Mouse (Mus musculus): ENCODE measurements at regions not wholly inside any gene's neighbourhood (a gene's known extent, or its start where the extent isn't known, plus 50 kb on each side); places are given as distances from the start of the nearest gene placed in this dataset.
A peak's percentile ranks its signal among the peaks of the same experiment; 100 is the strongest.

DNA sequence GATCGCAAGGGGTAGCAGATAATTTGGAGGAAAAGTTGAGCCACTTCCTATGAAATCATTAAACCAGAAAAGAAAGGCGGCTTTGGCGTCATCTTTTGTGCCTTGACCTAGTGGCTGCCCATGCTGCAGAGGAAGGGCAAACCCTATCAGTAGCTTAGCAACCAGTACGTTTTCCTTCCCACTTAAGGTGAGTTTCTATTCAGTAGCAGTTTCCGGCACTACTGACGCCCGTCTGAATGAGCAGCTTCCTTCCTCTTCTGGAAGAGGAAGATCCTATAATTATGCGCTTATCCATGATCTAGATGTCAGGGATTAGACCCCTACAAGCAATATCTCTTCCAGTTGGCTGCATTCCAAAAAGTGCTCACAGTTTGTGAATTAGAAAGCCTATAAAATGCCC, 360.0 kb upstream of the Adamts5 start:
- Histone ChIP-seq H3K4me3 (no peak overlapping the region), H3K36me3 (ENCODE audit: control insufficient read depth, insufficient read depth, low read length) (peaks cover 2% of the 10 kb centered on the region), H3K27me3 (ENCODE audit: control insufficient read depth, insufficient read depth, low read length) (no peaks in the 10 kb centered on the region), H3K27ac (peak overlapping the region; percentile 40; the same call in 1 of the 2 replicates), H3K4me1 (ENCODE audit: control insufficient read depth, insufficient read depth, low read length) (peaks cover 7% of the 10 kb centered on the region), H3K79me2 (replicated peaks; ENCODE audit: control insufficient read depth, insufficient read depth, low read length) (no peaks in the 10 kb centered on the region), H3K9ac (ENCODE audit: low read depth, low read length) (no peak overlapping the region)
- intact Hi-C loops (cut with DNase I) = loop anchor here (5.0 kb wide), 1 partner anchor 191 kb away; no protein-coding TSS in a partner anchor
- DNase-seq = peak in 1 of 2 experiments; percentile 12
- no peak for TF ChIP-seq CTCF (IDR thresholded peaks at IDR 0.05)
- TF ChIP-seq EP300 (IDR thresholded peaks at IDR 0.05; ENCODE audit: insufficient read depth, low read depth, low read length) = 0 out of 2 replicates have a peak, but pooled peaks have one; percentile 23
- 26% methylated on average over 8 of the region's 8 CpGs for WGBS

DNA sequence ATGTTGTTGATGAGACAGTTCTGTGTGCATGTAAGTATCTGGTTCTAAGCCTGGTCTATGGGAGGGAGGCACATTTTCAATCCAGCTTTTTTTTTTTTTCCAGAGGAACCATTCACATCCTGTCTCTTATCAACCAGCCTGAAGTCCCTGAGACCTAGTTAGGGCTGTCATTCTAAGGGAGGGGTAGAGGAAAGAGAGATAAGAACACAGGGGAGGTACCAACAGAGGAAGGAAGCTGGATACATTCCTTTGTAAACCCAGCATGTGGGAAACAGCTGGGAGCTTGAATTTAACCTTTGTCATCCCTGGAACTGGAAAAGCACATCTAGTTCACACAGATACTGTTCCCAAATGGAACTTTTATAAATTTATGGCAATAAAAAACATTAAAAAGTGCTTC, 351.0 kb upstream of the Adamts5 start:
- peaks cover 1% of the 10 kb centered on the region; the same call in 1 of the 2 replicates for H3K4me1 ChIP-seq (ENCODE audit: control insufficient read depth, insufficient read depth, low read length)
- DNase-seq = peak in 1 of 2 experiments; percentile 8
- no peak for TF ChIP-seq EP300 (IDR thresholded peaks at IDR 0.05; ENCODE audit: insufficient read depth, low read depth, low read length)
- H3K4me3 ChIP-seq = no peak overlapping the region
- H3K9ac ChIP-seq (ENCODE audit: low read depth, low read length) = no peak overlapping the region
- H3K27ac ChIP-seq = peak overlapping the region; percentile 42; the same call in 1 of the 2 replicates
- intact Hi-C loops (cut with DNase I) = loop anchor here (5.0 kb wide), 1 partner anchor 445 kb away; no protein-coding TSS in a partner anchor
- no peaks in the 10 kb centered on the region; the same call in 1 of the 2 replicates for H3K36me3 ChIP-seq (ENCODE audit: control insufficient read depth, insufficient read depth, low read length)
- no peaks in the 10 kb centered on the region for H3K27me3 ChIP-seq (ENCODE audit: control insufficient read depth, insufficient read depth, low read length)
- no peaks in the 10 kb centered on the region for H3K79me2 ChIP-seq (replicated peaks; ENCODE audit: control insufficient read depth, insufficient read depth, low read length)

DNA sequence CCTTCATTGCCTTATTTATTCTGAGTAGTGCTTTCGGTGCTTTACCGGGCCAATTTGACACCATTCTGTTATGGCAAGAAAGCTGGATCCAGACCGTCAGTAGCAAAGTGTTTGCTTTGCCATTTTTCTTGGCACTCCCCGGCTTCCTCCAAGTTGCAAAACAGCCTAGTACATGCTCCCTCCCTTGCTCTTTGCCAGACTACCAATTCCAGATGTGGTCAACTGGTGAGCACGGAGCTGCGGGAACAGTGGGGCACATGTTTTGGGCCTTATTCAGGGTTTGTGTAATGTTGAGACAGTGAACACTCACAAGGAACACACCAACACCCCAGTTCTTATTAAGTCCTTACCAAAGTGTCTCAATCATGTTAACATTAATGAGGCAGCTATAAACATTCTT, 348.4 kb upstream of the Adamts5 start:
- Histone ChIP-seq H3K27ac (peak overlapping the region; percentile 1), H3K36me3 (ENCODE audit: control insufficient read depth, insufficient read depth, low read length) (no peaks in the 10 kb centered on the region; the same call in 1 of the 2 replicates), H3K4me3 (no peak overlapping the region), H3K27me3 (ENCODE audit: control insufficient read depth, insufficient read depth, low read length) (no peaks in the 10 kb centered on the region), H3K9ac (ENCODE audit: low read depth, low read length) (no peak overlapping the region), H3K79me2 (replicated peaks; ENCODE audit: control insufficient read depth, insufficient read depth, low read length) (no peaks in the 10 kb centered on the region), H3K4me1 (ENCODE audit: control insufficient read depth, insufficient read depth, low read length) (peaks cover 1% of the 10 kb centered on the region; the same call in 1 of the 2 replicates)
- intact Hi-C loops (cut with DNase I) = loop anchor here (5.0 kb wide), 1 partner anchor 443 kb away; no protein-coding TSS in a partner anchor
- peak; percentile 20 to 26 for DNase-seq
- 61% methylated on average over 6 of the region's 6 CpGs for WGBS
- TF ChIP-seq POLR2A (IDR thresholded peaks at IDR 0.05; ENCODE audit: insufficient read depth, low read depth, low read length) = no peak
- no peak for TF ChIP-seq EP300 (IDR thresholded peaks at IDR 0.05; ENCODE audit: insufficient read depth, low read depth, low read length)
- no peak for TF ChIP-seq CTCF (IDR thresholded peaks at IDR 0.05)

DNA sequence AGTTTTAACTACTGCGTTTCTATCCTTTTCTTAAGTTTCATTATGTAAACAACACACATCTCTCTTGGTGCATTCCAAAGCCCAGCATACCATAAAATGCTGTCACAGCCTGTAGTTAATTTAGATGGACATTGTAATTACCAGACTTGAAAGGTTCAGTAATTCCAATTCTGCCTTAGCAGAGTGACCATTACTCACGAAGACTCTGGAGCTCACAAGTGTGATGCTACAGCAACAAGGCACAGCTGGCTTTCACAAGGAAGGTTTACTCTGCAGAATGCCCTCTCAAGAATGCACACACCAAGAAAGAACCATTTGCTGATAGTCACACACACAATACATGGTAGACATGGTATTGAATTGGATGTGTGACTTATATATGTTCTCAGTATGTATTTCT, 342.6 kb upstream of the Adamts5 start:
- WGBS = 84% methylated on average over 2 of the region's 2 CpGs
- Histone ChIP-seq H3K4me1 (ENCODE audit: control insufficient read depth, insufficient read depth, low read length) (no peaks in the 10 kb centered on the region), H3K27ac (peak overlapping the region; percentile 13; the same call in 1 of the 2 replicates), H3K27me3 (ENCODE audit: control insufficient read depth, insufficient read depth, low read length) (no peaks in the 10 kb centered on the region), H3K36me3 (ENCODE audit: control insufficient read depth, insufficient read depth, low read length) (no peaks in the 10 kb centered on the region), H3K4me3 (no peak overlapping the region), H3K79me2 (replicated peaks; ENCODE audit: control insufficient read depth, insufficient read depth, low read length) (no peaks in the 10 kb centered on the region), H3K9ac (ENCODE audit: low read depth, low read length) (no peak overlapping the region)
- TF ChIP-seq CTCF (IDR thresholded peaks at IDR 0.05) (no peak), POLR2A (IDR thresholded peaks at IDR 0.05; ENCODE audit: insufficient read depth, low read depth, low read length) (no peak), EP300 (IDR thresholded peaks at IDR 0.05; ENCODE audit: insufficient read depth, low read depth, low read length) (no peak)
- intact Hi-C loops (cut with DNase I) = no loop called here
- no peak for DNase-seq

DNA sequence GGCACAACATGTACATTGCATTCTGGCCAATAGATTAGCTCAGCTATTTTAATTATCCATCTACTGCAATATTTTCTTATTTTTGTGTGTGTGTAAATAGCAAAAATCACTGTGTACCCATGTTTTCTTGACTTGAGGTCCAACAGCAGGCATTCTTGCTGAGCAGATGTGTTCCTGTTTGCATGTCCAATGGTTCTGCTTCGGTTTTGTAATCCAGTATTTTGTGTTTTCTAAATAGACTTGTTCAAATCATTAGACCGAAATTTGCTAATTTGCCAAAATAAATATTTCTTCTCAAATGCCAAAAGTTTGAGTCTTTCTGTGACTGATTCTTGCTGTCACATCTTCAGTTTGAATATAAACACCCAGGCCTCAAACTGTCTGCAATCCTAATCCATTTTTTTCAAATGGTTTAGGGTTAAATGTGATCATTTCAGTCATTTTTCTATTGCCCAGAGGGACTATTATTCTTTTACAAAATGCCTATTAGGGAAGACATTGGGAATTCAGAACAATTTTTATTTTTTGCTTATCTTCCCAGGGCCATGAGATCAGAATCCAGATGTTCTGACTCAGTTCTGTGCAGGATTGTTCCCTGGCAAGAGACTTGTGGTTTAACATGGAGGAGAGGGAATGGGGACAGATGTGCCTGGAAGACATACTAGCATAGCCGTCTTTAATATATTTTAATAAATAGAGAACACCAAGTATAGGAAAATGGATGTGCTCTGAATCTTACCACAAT, 341.3 kb upstream of the Adamts5 start:
- H3K9ac ChIP-seq (ENCODE audit: low read depth, low read length) = no peak overlapping the region
- intact Hi-C loops (cut with DNase I) = no loop called here
- no peaks in the 10 kb centered on the region for H3K79me2 ChIP-seq (replicated peaks; ENCODE audit: control insufficient read depth, insufficient read depth, low read length)
- no peak overlapping the region for H3K4me3 ChIP-seq
- H3K27me3 ChIP-seq (ENCODE audit: control insufficient read depth, insufficient read depth, low read length) = no peaks in the 10 kb centered on the region
- no peaks in the 10 kb centered on the region for H3K4me1 ChIP-seq (ENCODE audit: control insufficient read depth, insufficient read depth, low read length)
- DNase-seq = peak in 1 of 2 experiments; percentile 24
- WGBS = 77% methylated on average over 3 of the region's 3 CpGs
- peak overlapping the region; percentile 42 for H3K27ac ChIP-seq
- no peak for TF ChIP-seq POLR2A (IDR thresholded peaks at IDR 0.05; ENCODE audit: insufficient read depth, low read depth, low read length)
- TF ChIP-seq EP300 (IDR thresholded peaks at IDR 0.05; ENCODE audit: insufficient read depth, low read depth, low read length) = no peak
- no peak for TF ChIP-seq CTCF (IDR thresholded peaks at IDR 0.05)
- H3K36me3 ChIP-seq (ENCODE audit: control insufficient read depth, insufficient read depth, low read length) = no peaks in the 10 kb centered on the region

DNA sequence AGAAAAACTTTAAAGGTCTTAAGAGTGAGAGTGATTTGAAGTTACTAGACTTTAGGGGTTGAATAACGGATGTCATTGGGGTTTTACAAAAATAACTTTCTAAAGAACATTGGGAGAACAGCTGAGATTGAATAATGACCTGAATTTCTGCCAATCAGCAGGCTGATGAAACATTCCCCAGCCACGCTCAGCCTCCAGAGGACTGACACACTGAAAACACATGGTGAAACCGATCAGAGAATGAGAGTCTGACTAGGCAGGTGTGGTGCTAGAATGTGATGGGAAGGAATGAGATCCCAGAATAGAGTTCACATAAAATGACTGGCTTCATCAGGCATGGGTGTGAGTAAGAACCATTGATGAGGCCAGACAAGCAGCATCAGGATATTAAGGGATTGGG, 321.4 kb upstream of the Adamts5 start:
- H3K4me1 ChIP-seq (ENCODE audit: control insufficient read depth, insufficient read depth, low read length) = peaks cover 5% of the 10 kb centered on the region
- no peak overlapping the region for H3K4me3 ChIP-seq
- H3K9ac ChIP-seq (ENCODE audit: low read depth, low read length) = no peak overlapping the region
- H3K27ac ChIP-seq = peak overlapping the region; percentile 57
- H3K79me2 ChIP-seq (replicated peaks; ENCODE audit: control insufficient read depth, insufficient read depth, low read length) = no peaks in the 10 kb centered on the region
- H3K36me3 ChIP-seq (ENCODE audit: control insufficient read depth, insufficient read depth, low read length) = no peaks in the 10 kb centered on the region; the same call in 1 of the 2 replicates
- intact Hi-C loops (cut with DNase I) = no loop called here
- TF ChIP-seq EP300 (IDR thresholded peaks at IDR 0.05; ENCODE audit: insufficient read depth, low read depth, low read length) = 0 out of 2 replicates have a peak, but pooled peaks have one; percentile 23
- no peak for TF ChIP-seq CTCF (IDR thresholded peaks at IDR 0.05)
- no peak for TF ChIP-seq POLR2A (IDR thresholded peaks at IDR 0.05; ENCODE audit: insufficient read depth, low read depth, low read length)
- 19% methylated on average over 3 of the region's 3 CpGs for WGBS
- peak; percentile 30 to 51 for DNase-seq
- H3K27me3 ChIP-seq (ENCODE audit: control insufficient read depth, insufficient read depth, low read length) = no peaks in the 10 kb centered on the region

Measured in heart, adult 2 months (tissue).